11 mouse cellular contexts compared by ENCODE assay signal in the genomic region with DNA sequence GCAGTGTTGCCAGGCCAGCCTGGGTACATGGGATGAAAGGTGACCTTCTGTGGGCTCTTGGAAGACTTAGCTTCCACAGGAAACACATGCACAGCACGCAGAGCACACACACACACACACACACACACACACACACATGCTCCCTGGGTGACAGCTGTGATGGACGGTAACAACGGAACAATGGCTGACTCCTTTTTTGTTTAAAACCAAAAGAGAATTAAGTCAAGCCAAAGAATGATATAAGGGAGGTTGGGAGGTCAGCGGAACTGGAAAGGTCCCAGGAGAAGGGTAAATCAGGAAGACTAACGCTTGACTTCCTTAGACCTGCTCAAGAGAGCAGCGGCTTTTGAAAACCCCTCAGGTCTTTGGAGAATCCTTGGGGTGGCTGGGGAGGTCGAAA.
A peak's percentile ranks its signal among the peaks of the same experiment; 100 is the strongest.
DNase-seq lines count a peak whose midpoint lies in the region; ATAC-seq and TF ChIP-seq lines count a peak whose summit lies in the region.
"Had no signal": no experiment of that assay in that cellular context is flagged by ENCODE, and none has a peak within 500 bp of the region (broad histone marks: within the 10 kb centered on the region; RNA-seq: fewer than 3 reads in every experiment).

No protein-coding gene starts in this region.

- H3K9ac ChIP-seq in hindbrain, embryonic 11.5 days (ENCODE audit: low read depth, low read length), result no peak overlapping the region
- no peak overlapping the region for H3K9ac ChIP-seq in hindbrain, embryonic 14.5 days
- no peak overlapping the region for H3K9ac ChIP-seq in hindbrain, embryonic 16.5 days (ENCODE audit: low read depth, low read length)
- no peak overlapping the region for H3K9ac ChIP-seq in kidney, embryonic 15.5 days
- H3K9ac ChIP-seq: lung, embryonic 15.5 days had no signal

- no peak for ATAC-seq in hindbrain, embryonic 11.5 days (ENCODE audit: low FRiP score)
- ATAC-seq in hindbrain, embryonic 14.5 days (ENCODE audit: low FRiP score), result no peak
- 0 out of 2 replicates have a peak, but pooled peaks have one; percentile 30 for ATAC-seq in hindbrain, embryonic 16.5 days
- no peak for ATAC-seq in kidney, embryonic 15.5 days (replicated peaks; ENCODE audit: low FRiP score)

- no peak overlapping the region for H3K4me3 ChIP-seq in hindbrain, embryonic 11.5 days (ENCODE audit: low read depth, low read length)
- H3K4me3 ChIP-seq in hindbrain, embryonic 14.5 days (replicated peaks; ENCODE audit: low read length), result no peak overlapping the region
- no peak overlapping the region for H3K4me3 ChIP-seq in hindbrain, embryonic 16.5 days (ENCODE audit: low read length)
- H3K4me3 ChIP-seq in kidney, embryonic 15.5 days (replicated peaks), result no peak overlapping the region
- H3K4me3 ChIP-seq in small intestine, adult 2 months (ENCODE audit: low read depth, low read length), result no peak overlapping the region
- H3K4me3 ChIP-seq: erythroblast, embryonic 14.5 days; limb, embryonic 13.5 days; lung, embryonic 15.5 days had no signal

- DNase-seq in hindbrain, embryonic 11.5 days (ENCODE audit: low spot score), result peak; percentile 49
- no peak for DNase-seq in hindbrain, embryonic 14.5 days (ENCODE audit: low spot score)
- DNase-seq in heart, postnatal 10 days, result no peak
- DNase-seq in layer of hippocampus, postnatal 10 days (ENCODE audit: low spot score in 2 of 2), result no peak

- no peak overlapping the region for H3K27ac ChIP-seq in hindbrain, embryonic 11.5 days (ENCODE audit: low read depth, low read length)
- no peak overlapping the region for H3K27ac ChIP-seq in hindbrain, embryonic 14.5 days
- no peak overlapping the region for H3K27ac ChIP-seq in hindbrain, embryonic 16.5 days (ENCODE audit: low read depth, low read length)
- peak overlapping the region; percentile 71; the same call in 1 of the 2 replicates for H3K27ac ChIP-seq in kidney, embryonic 15.5 days
- peak overlapping the region; percentile 8; the same call in 1 of the 2 replicates for H3K27ac ChIP-seq in small intestine, adult 2 months (ENCODE audit: insufficient read depth, low read depth, low read length)
- H3K27ac ChIP-seq: limb, embryonic 13.5 days; lung, embryonic 15.5 days had no signal

- intact Hi-C loops in heart, postnatal 10 days (cut with DNase I), result loop anchor here (2.0 to 10.0 kb wide), 4 partner anchors 135 to 246 kb away; a partner anchor contains a TSS

- no peaks in the 10 kb centered on the region for H3K27me3 ChIP-seq in hindbrain, embryonic 11.5 days (ENCODE audit: control insufficient read depth, insufficient read depth, low read length)
- H3K27me3 ChIP-seq in hindbrain, embryonic 14.5 days (ENCODE audit: control insufficient read depth, insufficient read depth, low read length), result no peaks in the 10 kb centered on the region
- no peaks in the 10 kb centered on the region for H3K27me3 ChIP-seq in hindbrain, embryonic 16.5 days (replicated peaks; ENCODE audit: control insufficient read depth, insufficient read depth, low read length)
- H3K27me3 ChIP-seq in kidney, embryonic 15.5 days, result no peaks in the 10 kb centered on the region
- H3K27me3 ChIP-seq in small intestine, adult 2 months (ENCODE audit: control insufficient read depth, insufficient read depth, low read length), result no peaks in the 10 kb centered on the region
- H3K27me3 ChIP-seq: CH12.LX; limb, embryonic 13.5 days; lung, embryonic 15.5 days had no signal

- H3K4me1 ChIP-seq in hindbrain, embryonic 11.5 days (replicated peaks; ENCODE audit: control insufficient read depth, insufficient read depth, low read length), result 0 out of 2 replicates have a peak, but pooled peaks cover 2% of the 10 kb centered on the region
- peaks cover 19% of the 10 kb centered on the region for H3K4me1 ChIP-seq in hindbrain, embryonic 14.5 days (replicated peaks; ENCODE audit: control insufficient read depth, insufficient read depth, low read length)
- H3K4me1 ChIP-seq in hindbrain, embryonic 16.5 days (ENCODE audit: control insufficient read depth, insufficient read depth, low read depth, low read length), result peaks cover 7% of the 10 kb centered on the region
- H3K4me1 ChIP-seq in kidney, embryonic 15.5 days, result peaks cover 20% of the 10 kb centered on the region
- H3K4me1 ChIP-seq in small intestine, adult 2 months (ENCODE audit: control insufficient read depth, insufficient read depth, insufficient read length, low read length), result peaks cover 12% of the 10 kb centered on the region

- 34% methylated on average over 7 of the region's 7 CpGs for WGBS in hindbrain, embryonic 11.5 days
- 21% methylated on average over 7 of the region's 7 CpGs for WGBS in hindbrain, embryonic 14.5 days
- 27% methylated on average over 7 of the region's 7 CpGs for WGBS in hindbrain, embryonic 16.5 days
- WGBS in kidney, embryonic 15.5 days, result 37% methylated on average over 7 of the region's 7 CpGs
- 79% methylated on average over 7 of the region's 7 CpGs for WGBS in small intestine, adult 2 months

- no peaks in the 10 kb centered on the region for H3K36me3 ChIP-seq in hindbrain, embryonic 11.5 days (ENCODE audit: control insufficient read depth, insufficient read depth, low read length)
- H3K36me3 ChIP-seq in hindbrain, embryonic 14.5 days (replicated peaks; ENCODE audit: control insufficient read depth, insufficient read depth), result no peaks in the 10 kb centered on the region
- no peaks in the 10 kb centered on the region for H3K36me3 ChIP-seq in hindbrain, embryonic 16.5 days (ENCODE audit: control insufficient read depth, insufficient read depth, low read length)
- H3K36me3 ChIP-seq in kidney, embryonic 15.5 days, result no peaks in the 10 kb centered on the region
- H3K36me3 ChIP-seq in small intestine, adult 2 months (ENCODE audit: control insufficient read depth, insufficient read depth, low read length), result no peaks in the 10 kb centered on the region
- H3K36me3 ChIP-seq: limb, embryonic 13.5 days; lung, embryonic 15.5 days had no signal

- no peak overlapping the region for H3K4me2 ChIP-seq in hindbrain, embryonic 11.5 days (replicated peaks; ENCODE audit: low read depth, low read length)
- H3K4me2 ChIP-seq in hindbrain, embryonic 14.5 days (replicated peaks), result no peak overlapping the region
- H3K4me2 ChIP-seq in hindbrain, embryonic 16.5 days (ENCODE audit: low read length), result no peak overlapping the region
- H3K4me2 ChIP-seq in kidney, embryonic 15.5 days, result no peak overlapping the region
- H3K4me2 ChIP-seq: limb, embryonic 13.5 days had no signal

- no peak for TF ChIP-seq POLR2A in small intestine, adult 2 months (IDR thresholded peaks at IDR 0.05; ENCODE audit: low read depth, low read length)

- no peak for TF ChIP-seq CTCF in small intestine, adult 2 months (IDR thresholded peaks at IDR 0.05; ENCODE audit: extremely low read depth, insufficient read length, insufficient replicate concordance, low read depth, low read length)

- no peaks in the 10 kb centered on the region for H3K9me3 ChIP-seq in hindbrain, embryonic 11.5 days (ENCODE audit: control insufficient read depth, low read length)
- no peaks in the 10 kb centered on the region for H3K9me3 ChIP-seq in hindbrain, embryonic 14.5 days (ENCODE audit: control insufficient read depth, low read length)
- H3K9me3 ChIP-seq in hindbrain, embryonic 16.5 days (ENCODE audit: control insufficient read depth, low read length), result no peaks in the 10 kb centered on the region
- no peaks in the 10 kb centered on the region for H3K9me3 ChIP-seq in kidney, embryonic 15.5 days (replicated peaks)
- H3K9me3 ChIP-seq: limb, embryonic 13.5 days; lung, embryonic 15.5 days had no signal

Comparison
In these comparisons a context has a peak if more than half of its experiments do, and no peak if none do; other contexts are left out.
1. H3K27ac ChIP-seq: peak in kidney, embryonic 15.5 days (single experiment) and small intestine, adult 2 months (single experiment); none in hindbrain, embryonic 11.5 days (single experiment), hindbrain, embryonic 14.5 days (single experiment) and hindbrain, embryonic 16.5 days (single experiment).